Comparison of ENCODE assay signal across 1 mouse cellular context in the genomic region with DNA sequence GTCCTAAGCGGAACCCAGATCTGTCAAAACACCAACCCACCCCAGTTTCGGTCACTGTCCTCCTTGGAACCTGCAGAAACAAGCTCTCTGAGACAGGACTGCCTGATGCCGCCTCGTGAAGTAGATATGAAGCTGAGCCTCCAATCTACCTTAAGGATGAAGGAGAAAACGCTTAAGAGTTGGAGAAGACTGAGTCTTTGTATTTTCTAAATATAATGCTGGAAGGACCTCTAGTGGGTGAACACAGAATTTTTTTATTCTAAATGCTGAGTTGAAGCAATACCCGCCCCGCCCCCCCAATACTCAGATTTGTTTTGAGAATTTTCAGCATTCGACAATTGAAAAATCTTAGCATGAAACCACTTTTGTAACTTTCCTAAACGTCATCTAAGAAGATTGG.
TF ChIP-seq lines count a peak whose summit lies in the region.

No protein-coding gene starts in this region.

TF ChIP-seq in CH12.LX, 34 proteins besides CTCF, POLR2A, EP300 and RAD21 (continued from another document):
- no peak for TF ChIP-seq SMC3 (IDR thresholded peaks at IDR 0.05; ENCODE audit: low read depth, low read length)
- TF ChIP-seq TCF12 (IDR thresholded peaks at IDR 0.05; ENCODE audit: low read depth, low read length), result no peak
- TF ChIP-seq UBTF (IDR thresholded peaks at IDR 0.05; ENCODE audit: low read depth, low read length), result no peak
- TF ChIP-seq CHD2 (IDR thresholded peaks at IDR 0.05; ENCODE audit: low read length), result no peak
- no peak for TF ChIP-seq MAZ (IDR thresholded peaks at IDR 0.05; ENCODE audit: low read depth, low read length)
- TF ChIP-seq ZKSCAN1 (IDR thresholded peaks at IDR 0.05; ENCODE audit: borderline replicate concordance, low read depth, low read length), result no peak
- TF ChIP-seq CHD1 (IDR thresholded peaks at IDR 0.05; ENCODE audit: low read depth, low read length), result no peak
- TF ChIP-seq MYC (IDR thresholded peaks at IDR 0.05; ENCODE audit: low read depth, low read length), result no peak
- TF ChIP-seq GABPA (IDR thresholded peaks at IDR 0.05; ENCODE audit: insufficient replicate concordance, low read depth, low read length), result no peak
